9 mouse cellular contexts compared by ENCODE assay signal in the genomic region with DNA sequence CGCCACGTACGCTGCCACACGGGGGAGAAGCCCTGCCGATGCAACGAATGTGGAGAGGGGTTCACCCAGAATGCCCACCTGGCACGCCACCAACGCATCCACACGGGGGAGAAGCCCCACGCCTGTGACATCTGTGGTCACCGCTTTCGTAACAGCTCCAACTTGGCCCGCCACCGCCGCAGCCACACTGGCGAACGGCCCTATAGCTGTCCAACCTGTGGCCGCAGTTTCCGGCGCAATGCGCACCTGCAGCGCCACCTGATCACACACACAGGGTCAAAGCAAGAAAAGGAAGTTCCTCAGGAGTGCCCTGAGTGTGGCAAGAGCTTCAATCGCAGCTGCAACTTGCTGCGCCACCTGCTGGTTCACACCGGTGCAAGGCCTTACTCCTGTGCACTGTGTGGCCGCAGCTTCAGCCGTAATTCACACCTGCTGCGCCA. TPM values are rescaled to one million over a fixed set of nuclear protein-coding genes. Genes with fewer than 3 reads are reported as not detected.
DNase-seq lines count a peak whose midpoint lies in the region; ATAC-seq and TF ChIP-seq lines count a peak whose summit lies in the region.
"Had no signal": no experiment of that assay in that cellular context is flagged by ENCODE, and none has a peak within 500 bp of the region (broad histone marks: within the 10 kb centered on the region; RNA-seq: fewer than 3 reads in every experiment).

No protein-coding gene starts in this region.

- no peak overlapping the region for H3K9ac ChIP-seq in liver, embryonic 12.5 days
- H3K9ac ChIP-seq in liver, adult 2 months (ENCODE audit: low read depth, low read length) = no peak overlapping the region
- H3K9ac ChIP-seq: neural tube, embryonic 12.5 days had no signal

- DNase-seq in liver = peak; percentile 56
- DNase-seq in ZHBTc4 (ENCODE audit: low read depth, low spot score) = peak; percentile 92
- DNase-seq in embryo, embryonic 11 days = peak; percentile 62
- peak; percentile 13 for DNase-seq in liver, adult 2 months (ENCODE audit: extremely low read depth, low read depth, low spot score)
- DNase-seq in thymus, postnatal 36 days = peak; percentile 90 to 91

- TF ChIP-seq CTCF in liver, adult 2 months (IDR thresholded peaks at IDR 0.05; ENCODE audit: low read depth, low read length) = peak; percentile 84

- H3K4me1 ChIP-seq in liver, embryonic 12.5 days = no peaks in the 10 kb centered on the region
- no peaks in the 10 kb centered on the region for H3K4me1 ChIP-seq in liver, adult 2 months (ENCODE audit: control insufficient read depth, insufficient read depth, low read length)
- H3K4me1 ChIP-seq: neural tube, embryonic 12.5 days had no signal

- no peaks in the 10 kb centered on the region for H3K9me3 ChIP-seq in liver, embryonic 12.5 days (replicated peaks)
- H3K9me3 ChIP-seq: neural tube, embryonic 12.5 days had no signal

- H3K4me2 ChIP-seq in liver, embryonic 12.5 days = no peak overlapping the region
- H3K4me2 ChIP-seq: neural tube, embryonic 12.5 days had no signal

- WGBS in liver, embryonic 12.5 days (ENCODE audit: insufficient replicate concordance) = 63% methylated on average over 28 of the region's 28 CpGs
- WGBS in liver, adult 2 months = 75% methylated on average over 28 of the region's 28 CpGs

- H3K27ac ChIP-seq in liver, embryonic 12.5 days = no peak overlapping the region
- H3K27ac ChIP-seq in liver, adult 2 months (replicated peaks; ENCODE audit: insufficient read depth, low read depth, low read length) = no peak overlapping the region
- H3K27ac ChIP-seq: neural tube, embryonic 12.5 days had no signal

- TF ChIP-seq POLR2A in liver, adult 2 months (IDR thresholded peaks at IDR 0.05; ENCODE audit: extremely low read depth, insufficient read depth, low read length) = no peak

- H3K4me3 ChIP-seq in liver, embryonic 12.5 days = no peak overlapping the region
- no peak overlapping the region for H3K4me3 ChIP-seq in liver, adult 2 months (ENCODE audit: insufficient read depth, low read depth, low read length)
- H3K4me3 ChIP-seq: neural tube, embryonic 12.5 days had no signal

- H3K36me3 ChIP-seq in liver, embryonic 12.5 days = no peaks in the 10 kb centered on the region
- H3K36me3 ChIP-seq in liver, adult 2 months (ENCODE audit: control insufficient read depth, insufficient read depth, low read length) = no peaks in the 10 kb centered on the region
- H3K36me3 ChIP-seq: neural tube, embryonic 12.5 days had no signal

- H3K27me3 ChIP-seq in liver, embryonic 12.5 days (replicated peaks) = no peaks in the 10 kb centered on the region
- no peaks in the 10 kb centered on the region for H3K27me3 ChIP-seq in liver, adult 2 months (ENCODE audit: control insufficient read depth, insufficient read depth, low read length)
- H3K27me3 ChIP-seq: neural tube, embryonic 12.5 days had no signal

- ATAC-seq in liver, embryonic 12.5 days = no peak
- peak; percentile 91 to 95 for ATAC-seq in hematopoietic stem cell, adult 5-6 weeks (replicated peaks in 1 of 2; ENCODE audit: insufficient read depth in 1 of 2, low FRiP score in 2 of 2, low TSS enrichment in 1 of 2, low read depth in 1 of 2, poor library complexity in 2 of 2, severe bottlenecking in 2 of 2)
- peak; percentile 98 for ATAC-seq in neutrophil, adult 5-6 weeks (ENCODE audit: extremely low read depth, insufficient number of reproducible peaks, low FRiP score, poor library complexity, severe bottlenecking)

- H3K79me2 ChIP-seq in liver, adult 2 months (ENCODE audit: control insufficient read depth, insufficient read depth, low read length) = no peaks in the 10 kb centered on the region

RNA-seq across cellular contexts. Expression of a gene that starts 9.7 kb away (rescaled TPM):
- not detected in 2 replicates for polyA plus RNA-seq in liver, embryonic 12.5 days (2016; fragmentation: Nextera tagmentation; extraction: Ambion mirVana)
- total RNA-seq in hematopoietic stem cell, adult 5-6 weeks (2017) = not detected in 2 replicates
- total RNA-seq in liver, adult 2 months (2014; rRNA removed) = not detected in 2 replicates
- not detected in 2 replicates for polyA plus RNA-seq in liver, adult 2 months (2012; rRNA removed)
- not detected in 2 replicates for total RNA-seq in neutrophil, adult 5-6 weeks (2017)

RNA-seq across cellular contexts. Expression of a gene that starts 11.1 kb away (rescaled TPM):
- polyA plus RNA-seq in liver, embryonic 12.5 days (2016; fragmentation: Nextera tagmentation; extraction: Ambion mirVana) = 2.8 and 2.9 TPM in 2 replicates
- 0.25 TPM in 1 of 2 replicates, not detected in the other for total RNA-seq in hematopoietic stem cell, adult 5-6 weeks (2017)
- 1.3 and 2.0 TPM in 2 replicates for total RNA-seq in liver, adult 2 months (2014; rRNA removed)
- polyA plus RNA-seq in liver, adult 2 months (2012; rRNA removed) = 2.2 and 3.2 TPM in 2 replicates
- not detected in 2 replicates for total RNA-seq in neutrophil, adult 5-6 weeks (2017)

RNA-seq across cellular contexts. Expression of a gene that starts 34.7 kb away (rescaled TPM):
- 0.20 and 0.28 TPM in 2 replicates for polyA plus RNA-seq in liver, embryonic 12.5 days (2016; fragmentation: Nextera tagmentation; extraction: Ambion mirVana)
- 2.7 and 5.2 TPM in 2 replicates for total RNA-seq in hematopoietic stem cell, adult 5-6 weeks (2017)
- total RNA-seq in liver, adult 2 months (2014; rRNA removed) = under 0.01 TPM in 1 of 2 replicates, not detected in the other
- polyA plus RNA-seq in liver, adult 2 months (2012; rRNA removed) = 0.06 and 0.10 TPM in 2 replicates
- 11.4 and 14.9 TPM in 2 replicates for total RNA-seq in neutrophil, adult 5-6 weeks (2017)

RNA-seq across cellular contexts. Expression of a gene that starts 46.3 kb away (rescaled TPM):
- polyA plus RNA-seq in liver, embryonic 12.5 days (2016; fragmentation: Nextera tagmentation; extraction: Ambion mirVana) = 8.3 and 9.1 TPM in 2 replicates
- 6.4 and 11.4 TPM in 2 replicates for total RNA-seq in hematopoietic stem cell, adult 5-6 weeks (2017)
- 4.5 and 4.8 TPM in 2 replicates for total RNA-seq in liver, adult 2 months (2014; rRNA removed)
- polyA plus RNA-seq in liver, adult 2 months (2012; rRNA removed) = 7.6 and 10.7 TPM in 2 replicates
- 5.1 and 5.6 TPM in 2 replicates for total RNA-seq in neutrophil, adult 5-6 weeks (2017)

RNA-seq across cellular contexts. Expression of a gene that starts 49.9 kb away (rescaled TPM):
- polyA plus RNA-seq in liver, embryonic 12.5 days (2016; fragmentation: Nextera tagmentation; extraction: Ambion mirVana) = not detected in 2 replicates
- not detected in 2 replicates for total RNA-seq in hematopoietic stem cell, adult 5-6 weeks (2017)
- total RNA-seq in liver, adult 2 months (2014; rRNA removed) = 0.09 TPM in 1 of 2 replicates, not detected in the other
- 0.05 TPM in 1 of 2 replicates, not detected in the other for polyA plus RNA-seq in liver, adult 2 months (2012; rRNA removed)
- total RNA-seq in neutrophil, adult 5-6 weeks (2017) = 0.37 TPM in 1 of 2 replicates, not detected in the other

Comparison
In these comparisons a context has a peak if more than half of its experiments do, and no peak if none do; other contexts are left out.
1. DNase-seq: peak in every context shown above with its lines; median percentile 92 in ZHBTc4; 90 in thymus, postnatal 36 days; 62 in embryo, embryonic 11 days; 56 in liver; 13 in liver, adult 2 months.